Mouse (Mus musculus): Measurements from ENCODE around the gene Tmem39a.

The Tmem39a gene

DNA sequence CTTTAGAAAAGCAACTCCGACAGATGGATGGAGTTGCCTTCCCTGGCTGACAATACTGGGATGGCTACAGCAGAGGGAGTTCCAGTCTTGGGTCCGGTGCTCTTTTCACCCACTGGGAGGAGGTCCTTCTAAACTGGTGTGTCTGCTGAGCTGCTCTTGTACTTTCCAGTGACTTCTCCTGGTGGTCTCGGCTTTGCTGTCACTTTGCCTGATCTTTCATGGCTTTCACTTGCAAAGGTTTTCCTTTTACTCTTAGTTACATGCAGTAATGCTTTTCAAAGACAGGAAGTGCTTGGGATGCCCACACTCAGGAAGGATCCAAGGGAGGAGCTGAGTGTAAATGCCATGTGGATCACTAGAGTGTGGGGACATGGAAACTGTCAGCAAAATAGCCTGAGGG lies 33.0 kb downstream of the Tmem39a start:
- no peak for DNase-seq

DNA sequence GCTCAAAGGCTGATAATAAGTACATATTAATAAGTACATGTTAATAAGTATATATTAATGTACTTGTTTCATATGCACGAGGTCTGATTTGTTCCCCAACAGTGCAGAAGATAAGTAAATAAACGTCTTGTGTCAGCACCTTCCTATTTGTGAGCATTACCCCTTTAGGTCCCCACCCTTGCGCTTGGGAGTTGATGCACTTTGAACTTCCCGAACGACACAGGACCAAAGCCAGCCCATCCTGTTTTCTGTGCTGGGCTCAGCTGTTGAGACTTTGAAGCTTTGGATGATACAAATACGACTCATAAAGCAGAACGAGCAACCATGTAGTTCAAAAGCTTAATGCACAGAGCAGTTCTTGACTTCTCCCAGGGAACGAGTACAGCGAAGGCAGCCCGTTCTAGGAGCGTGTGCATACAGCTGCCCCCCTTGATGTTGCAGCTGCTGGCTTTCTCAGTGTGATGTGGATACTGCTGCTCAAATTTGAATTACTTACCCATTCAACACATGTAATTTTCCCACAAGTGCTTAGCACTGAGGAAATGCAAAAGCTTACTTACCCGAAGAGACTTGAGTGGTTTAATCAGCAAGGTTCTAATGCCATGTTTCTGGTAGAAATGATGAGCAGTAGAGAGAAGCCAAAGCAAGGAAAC lies 33.7 kb downstream of the Tmem39a start:
- no peak for DNase-seq

DNA sequence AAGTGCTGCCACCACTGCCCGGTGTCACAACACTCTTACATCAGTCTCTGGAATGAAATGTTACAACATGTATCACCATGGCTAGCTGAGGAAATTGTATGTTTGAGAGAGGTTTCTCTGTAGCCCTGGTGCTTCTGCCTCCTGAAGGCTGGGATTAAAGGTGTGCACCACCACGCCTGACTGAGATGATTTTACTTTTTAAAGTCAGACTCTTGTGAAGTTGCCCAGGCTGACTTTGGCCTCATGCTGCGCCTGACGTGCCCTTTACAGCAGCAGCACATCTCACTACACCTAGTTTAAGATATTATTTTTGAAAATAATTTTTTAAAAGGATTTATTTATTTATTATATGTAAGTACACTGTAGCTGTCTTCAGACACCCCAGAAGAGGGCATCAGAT lies 34.4 kb downstream of the Tmem39a start:
- DNase-seq = no peak

GRCm38 (mm10) chr16:38594435-38594834 lies 35.9 kb downstream of the Tmem39a start:
- DNase-seq = no peak

GRCm38 (mm10) chr16:38596099-38596498 lies 37.6 kb downstream of the Tmem39a start:
- no peak for DNase-seq

DNA sequence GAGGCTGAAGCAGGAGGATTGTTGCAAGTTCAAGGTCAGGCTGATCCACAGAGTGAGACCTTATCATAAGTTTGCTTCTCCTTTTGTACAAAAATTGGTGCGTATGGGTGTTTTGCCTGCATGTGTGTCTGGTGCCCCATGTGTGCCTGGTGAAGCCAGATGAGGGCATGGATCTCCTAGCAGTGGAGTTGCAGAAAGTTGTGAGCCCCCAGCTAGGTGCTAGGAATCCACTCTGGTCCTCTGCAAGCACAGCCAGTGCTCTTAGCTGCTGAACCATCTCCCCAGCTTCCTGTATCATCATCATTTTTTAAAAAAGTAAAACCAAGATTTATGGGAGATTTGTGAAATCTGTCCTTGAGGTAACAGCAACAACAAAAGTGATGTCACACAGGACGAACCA lies 38.2 kb downstream of the Tmem39a start:
- DNase-seq = no peak

DNA sequence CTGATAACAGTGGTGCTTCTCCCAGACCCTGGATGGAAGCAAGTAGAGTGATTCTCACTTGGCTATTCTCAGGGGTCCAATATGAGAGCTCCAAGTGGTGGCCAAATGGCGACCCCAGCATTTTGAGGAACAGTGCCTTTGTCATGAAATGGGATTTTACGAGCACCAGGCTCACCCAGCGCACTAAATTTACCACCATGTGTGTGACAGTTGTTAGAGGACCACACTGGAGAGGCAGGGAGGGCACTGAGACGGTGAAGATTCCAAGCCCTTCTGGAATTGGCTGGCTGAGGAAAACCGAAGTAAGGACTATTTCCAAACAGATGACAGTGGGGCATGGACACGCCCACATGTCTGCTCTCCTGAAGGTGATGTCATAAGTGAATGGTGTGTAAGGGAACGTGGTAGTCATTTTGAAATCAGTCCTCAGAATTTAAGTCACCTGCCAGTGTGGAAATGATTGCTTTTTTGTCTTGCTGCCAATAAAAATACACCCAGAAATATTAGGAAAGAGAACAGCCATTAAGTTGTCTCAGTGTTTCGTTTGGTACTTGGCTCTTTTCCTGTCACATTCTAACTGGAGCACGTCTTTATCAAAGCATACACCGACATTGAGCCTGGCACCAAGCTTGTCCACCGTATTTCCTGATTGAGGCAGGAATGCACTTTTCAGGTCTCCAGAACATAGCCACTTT lies 40.6 kb downstream of the Tmem39a start:
- DNase-seq = no peak

DNA sequence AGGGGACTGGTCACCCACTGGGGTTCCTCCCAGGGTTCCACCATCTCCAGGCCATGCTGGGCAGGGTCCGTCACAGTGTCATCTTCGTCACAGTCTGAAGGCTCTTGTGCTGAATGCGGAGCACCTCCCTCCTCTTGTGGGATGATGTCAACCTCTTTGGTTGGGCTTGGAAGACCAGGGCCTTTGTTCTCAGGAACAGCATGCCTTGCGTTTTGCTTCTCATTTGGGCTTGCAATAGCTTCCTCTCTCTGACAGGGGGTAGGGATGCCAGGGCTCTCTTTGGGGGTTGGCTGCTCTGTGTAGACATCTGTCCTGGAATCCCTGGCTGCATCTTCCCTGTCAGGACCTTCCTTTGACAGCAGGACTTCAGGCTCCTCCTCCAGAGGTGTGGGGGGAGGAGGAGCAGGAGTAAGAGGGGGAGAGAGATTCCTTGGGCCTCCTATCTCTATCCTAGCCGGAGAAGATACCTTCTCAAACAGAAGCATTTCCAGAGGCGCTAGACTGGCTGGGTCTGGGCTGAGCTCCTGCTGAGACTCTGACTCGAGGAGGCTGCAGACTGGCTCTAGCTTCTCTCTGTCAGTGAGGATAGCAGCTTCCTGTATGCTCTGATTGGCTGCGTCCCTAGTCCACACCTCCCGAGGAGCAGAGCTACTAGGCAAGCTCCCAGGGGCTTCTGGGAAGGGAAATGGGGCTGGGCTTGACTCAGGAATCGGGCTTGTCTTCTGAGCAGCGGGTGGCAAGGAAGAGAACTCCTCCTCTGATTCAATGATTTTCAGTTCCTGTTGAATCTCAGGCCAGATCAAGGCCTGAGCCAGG lies 44.7 kb downstream of the Tmem39a start:
- peak; percentile 45 for DNase-seq

DNA sequence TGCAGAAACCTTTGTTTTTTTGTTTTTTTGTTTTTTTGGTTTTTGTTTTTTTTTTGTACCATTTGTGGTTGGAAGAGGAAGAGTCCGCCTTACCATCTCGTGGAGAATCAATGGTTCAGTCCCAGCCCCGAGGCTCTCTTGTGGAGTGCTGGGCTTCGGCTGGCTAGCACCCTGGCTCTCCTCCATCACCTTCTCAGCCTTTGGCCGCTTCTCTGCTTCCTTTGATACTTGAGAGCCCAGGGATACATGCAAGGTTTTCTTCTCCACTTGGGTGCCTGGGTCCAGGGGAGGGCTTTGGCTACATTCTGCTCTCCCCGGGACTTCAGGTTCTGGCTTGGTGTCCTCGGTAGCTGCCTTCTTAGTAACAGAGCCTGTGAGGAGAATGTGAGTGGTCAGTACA lies 48.0 kb downstream of the Tmem39a start:
- DNase-seq = no peak

GRCm38 (mm10) chr16:38608687-38609086 lies 50.2 kb downstream of the Tmem39a start:
- DNase-seq = no peak

DNA sequence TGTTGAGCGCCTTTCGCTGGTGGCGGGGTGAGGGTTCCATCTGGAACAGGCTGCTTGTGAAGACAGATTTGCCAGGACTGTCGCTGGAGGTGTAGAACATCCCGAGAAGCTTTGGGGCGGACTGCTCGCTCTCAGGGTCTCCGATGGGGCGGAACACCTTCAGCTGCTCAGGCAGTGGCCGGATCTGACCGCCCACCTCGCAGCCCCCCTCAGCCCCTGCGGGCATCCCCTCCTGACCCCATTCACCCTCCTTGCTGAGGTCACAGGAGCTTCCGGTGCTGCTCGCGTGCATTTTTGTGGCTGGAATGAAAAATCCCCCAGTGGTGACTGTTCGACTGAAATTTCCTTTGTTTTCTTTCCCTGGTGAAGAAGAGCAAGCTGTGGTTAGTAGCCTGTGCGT lies 50.6 kb downstream of the Tmem39a start:
- DNase-seq = no peak

DNA sequence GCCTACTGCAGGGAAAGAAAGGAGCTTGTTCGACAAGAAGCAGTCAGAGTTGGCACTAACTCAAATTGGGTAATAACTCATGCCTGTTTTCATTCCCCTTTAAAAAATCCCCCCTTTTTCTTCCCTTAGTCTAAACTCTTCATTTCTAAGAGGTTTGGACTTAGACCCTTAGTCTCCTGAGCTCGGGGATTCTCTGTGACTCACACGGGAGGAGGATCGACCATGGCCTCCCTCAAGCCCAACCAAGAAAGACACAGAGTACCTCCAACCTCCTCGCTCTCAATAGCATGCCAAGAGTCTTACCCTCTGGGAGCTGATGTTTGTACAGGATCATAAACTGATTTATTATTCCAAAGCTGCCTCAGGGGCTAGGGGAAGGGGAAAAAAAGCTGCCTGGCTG lies 54.1 kb downstream of the Tmem39a start:
- DNase-seq = no peak

GRCm38 (mm10) chr16:38613646-38614045 lies 55.1 kb downstream of the Tmem39a start:
- no peak for DNase-seq

DNA sequence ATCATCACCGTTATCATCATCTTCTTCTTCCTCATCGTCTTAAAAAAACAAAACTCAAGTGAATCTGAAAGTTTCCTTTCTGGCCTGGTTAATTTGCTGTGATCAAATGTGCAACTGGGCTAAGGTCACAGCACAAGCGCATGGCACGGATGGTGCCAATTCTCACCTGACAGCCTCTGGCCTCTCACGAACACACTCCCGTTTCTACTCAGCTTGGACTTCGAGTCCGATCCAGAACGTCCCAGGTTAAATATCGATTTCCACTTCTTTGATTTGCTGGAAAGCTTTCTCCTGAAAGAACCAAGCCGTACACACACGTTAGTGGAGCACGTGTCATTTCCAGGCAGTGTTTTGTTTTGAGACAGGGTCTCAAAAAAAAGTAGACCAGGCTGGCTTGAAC lies 59.5 kb downstream of the Tmem39a start:
- no peak for DNase-seq

- peak; percentile 81 for DNase-seq
Observed at GRCm38 (mm10) chr16:38619054-38619453, 60.6 kb downstream of the Tmem39a start.

- DNase-seq = no peak
Observed at GRCm38 (mm10) chr16:38620696-38621450, 62.4 kb downstream of the Tmem39a start.

DNA sequence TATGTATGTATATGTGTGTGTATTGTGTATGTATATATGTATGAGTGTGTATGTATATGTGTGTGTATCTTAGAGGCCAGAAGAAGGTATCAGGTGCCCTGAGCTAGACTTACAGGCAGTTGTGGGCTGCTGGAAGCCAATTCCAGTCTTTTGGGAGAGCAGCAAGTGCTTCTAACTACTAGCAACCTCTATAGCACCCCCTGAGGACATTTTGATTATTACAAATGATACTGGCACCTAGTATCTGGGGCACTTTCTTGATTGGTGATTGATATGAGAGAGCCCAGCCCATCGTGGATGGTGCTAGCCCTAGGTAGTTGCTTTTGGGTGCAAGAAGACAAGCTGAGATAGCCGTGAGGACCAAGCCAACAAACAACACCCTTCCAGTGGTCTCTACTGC lies 63.8 kb downstream of the Tmem39a start:
- DNase-seq = no peak

DNA sequence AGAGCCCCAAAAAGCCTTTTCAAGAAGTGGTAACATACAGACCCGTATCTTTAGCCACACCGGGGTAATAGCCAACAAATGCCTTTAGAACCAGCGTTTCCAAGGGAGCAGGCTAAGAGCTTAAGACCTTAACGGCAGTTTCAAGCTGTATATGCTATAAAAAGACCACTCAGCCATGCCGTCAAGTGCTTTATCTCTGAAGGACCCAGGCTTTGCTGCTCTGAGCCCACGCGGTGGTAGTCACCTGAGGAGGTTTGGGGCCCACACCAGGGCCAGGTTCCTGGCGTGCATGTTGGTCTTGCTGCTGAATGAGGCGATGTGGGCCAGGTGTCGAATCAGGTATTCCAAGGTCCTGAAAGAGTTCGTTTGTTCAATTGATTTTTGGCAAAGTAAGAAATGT lies 65.8 kb downstream of the Tmem39a start:
- no peak for DNase-seq

GRCm38 (mm10) chr16:38625411-38625810 lies 66.9 kb downstream of the Tmem39a start:
- DNase-seq = no peak

- no peak for DNase-seq
Observed at GRCm38 (mm10) chr16:38625811-38626369, 67.4 kb downstream of the Tmem39a start.

DNA sequence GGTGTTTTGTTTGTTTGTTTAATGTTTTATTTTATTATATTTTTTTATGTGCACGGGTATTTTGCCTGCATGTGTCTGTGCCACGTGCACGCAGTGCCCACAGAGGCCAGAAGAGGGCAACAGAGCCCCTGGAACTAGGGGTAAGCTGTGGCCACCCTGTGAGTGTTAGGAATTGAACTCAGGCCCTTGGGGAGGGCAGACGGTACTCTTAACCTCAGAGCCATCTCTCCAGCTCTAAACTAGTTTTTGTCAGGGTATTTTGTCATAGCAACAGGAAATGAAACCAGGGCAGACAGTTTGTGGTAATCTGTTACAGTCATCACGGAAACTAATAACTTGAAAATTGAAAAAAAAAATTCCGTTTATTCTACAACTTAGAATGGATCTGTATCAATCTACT lies 73.6 kb downstream of the Tmem39a start:
- peak; percentile 27 for DNase-seq

GRCm38 (mm10) chr16:38635833-38636390 lies 77.4 kb downstream of the Tmem39a start:
- DNase-seq = no peak

GRCm38 (mm10) chr16:38636682-38637081 lies 78.2 kb downstream of the Tmem39a start:
- no peak for DNase-seq

Data from right cerebral cortex, adult 18-20 months (tissue).